Mouse (Mus musculus): ENCODE results near the gene Usp48. TPM values are rescaled to one million over a fixed set of nuclear protein-coding genes. Genes with fewer than 3 reads are reported as not detected.

Gene Usp48
- polyA plus RNA-seq, 1 experiment from 2014 or later = 72.4 TPM

- Histone ChIP-seq H3K36me3 (no peaks in the 10 kb centered on the region), H3K27ac (replicated peaks) (no peak overlapping the region), H3K27me3 (ENCODE audit: low read depth, poor library complexity, severe bottlenecking) (peaks cover 78% of the 10 kb centered on the region), H3K4me1 (peaks cover 33% of the 10 kb centered on the region), H3K9me3 (replicated peaks) (no peaks in the 10 kb centered on the region), H3K4me3 (no peak overlapping the region)
- WGBS = 51% methylated on average over 7 of the region's 7 CpGs
- DNase-seq (ENCODE audit: low spot score) = peak; percentile 60
Measured at GRCm38 (mm10) chr4:137682961-137683453, 89.5 kb downstream of the Usp48 start.

DNA sequence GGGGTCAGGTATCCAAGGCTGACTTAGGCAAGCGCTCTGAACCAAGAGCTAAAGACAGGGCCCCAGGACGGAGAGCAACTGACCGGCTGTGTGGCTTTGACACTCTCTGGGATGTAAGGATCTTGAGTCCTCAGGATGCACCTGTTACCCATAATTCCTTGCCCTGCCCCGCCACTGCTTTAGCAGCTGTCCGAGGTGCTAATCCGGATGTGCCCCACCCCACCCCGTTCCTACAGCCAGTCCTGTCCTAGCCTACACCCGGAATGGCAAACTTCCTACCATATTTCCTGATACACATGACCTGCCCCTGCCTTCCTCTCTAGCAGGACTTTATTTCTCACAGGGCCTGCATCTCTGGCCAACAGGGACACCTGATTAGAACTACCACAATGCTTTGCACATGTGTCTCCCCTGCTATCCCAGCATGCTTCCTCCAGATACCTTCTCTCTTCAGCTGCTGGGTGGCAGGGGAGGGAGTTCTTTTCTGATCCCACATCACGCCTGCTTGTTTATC, 91.3 kb downstream of the Usp48 start:
- DNase-seq (ENCODE audit: low spot score) = no peak
- peaks cover 63% of the 10 kb centered on the region for H3K27me3 ChIP-seq (ENCODE audit: low read depth, poor library complexity, severe bottlenecking)
- no peaks in the 10 kb centered on the region for H3K9me3 ChIP-seq (replicated peaks)
- no peaks in the 10 kb centered on the region for H3K36me3 ChIP-seq
- no peak overlapping the region for H3K4me3 ChIP-seq
- H3K4me1 ChIP-seq = peaks cover 33% of the 10 kb centered on the region
- WGBS = 32% methylated on average over 9 of the region's 9 CpGs
- no peak overlapping the region for H3K27ac ChIP-seq (replicated peaks)

DNA sequence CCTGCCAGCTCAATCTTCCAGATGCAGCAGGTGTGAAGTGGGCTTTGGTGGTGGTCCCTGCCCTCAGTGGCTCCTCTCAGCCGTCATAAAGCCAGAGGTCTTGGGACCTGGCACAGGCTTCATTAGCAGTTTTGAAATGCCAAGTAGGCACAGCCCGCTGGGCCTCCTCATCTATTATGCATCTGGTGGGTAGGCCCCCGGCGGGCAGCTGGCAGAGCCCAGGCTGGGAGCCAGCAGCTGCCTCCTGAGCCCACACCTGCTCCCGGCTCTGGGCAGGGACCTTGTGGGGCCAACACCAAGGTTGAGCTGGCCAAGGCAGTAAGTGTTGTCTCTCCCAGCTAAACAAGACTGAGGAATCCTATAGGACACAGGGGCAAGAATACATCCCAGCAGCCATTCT, 92.7 kb downstream of the Usp48 start:
- Histone ChIP-seq H3K4me1 (peaks cover 20% of the 10 kb centered on the region), H3K27ac (replicated peaks) (no peak overlapping the region), H3K4me3 (no peak overlapping the region), H3K9me3 (replicated peaks) (no peaks in the 10 kb centered on the region), H3K27me3 (ENCODE audit: low read depth, poor library complexity, severe bottlenecking) (peaks cover 49% of the 10 kb centered on the region), H3K36me3 (no peaks in the 10 kb centered on the region)
- WGBS = 87% methylated on average over 5 of the region's 5 CpGs
- DNase-seq (ENCODE audit: low spot score) = no peak

GRCm38 (mm10) chr4:137687234-137687825, 93.8 kb downstream of the Usp48 start:
- Histone ChIP-seq H3K36me3 (no peaks in the 10 kb centered on the region), H3K4me1 (peaks cover 11% of the 10 kb centered on the region; the same call in 1 of the 2 replicates)
- 86% methylated on average over 14 of the region's 14 CpGs for whole genome bisulfite sequencing

GRCm38 (mm10) chr4:137692107-137692902, 98.8 kb downstream of the Usp48 start:
- Histone ChIP-seq H3K27ac (replicated peaks) (no peak overlapping the region), H3K27me3 (ENCODE audit: low read depth, poor library complexity, severe bottlenecking) (no peaks in the 10 kb centered on the region), H3K9me3 (replicated peaks) (no peaks in the 10 kb centered on the region), H3K36me3 (no peaks in the 10 kb centered on the region), H3K4me1 (peaks cover 6% of the 10 kb centered on the region; the same call in 1 of the 2 replicates), H3K4me3 (no peak overlapping the region)
- DNase-seq (ENCODE audit: low spot score) = no peak
- 89% methylated on average over 10 of the region's 10 CpGs for WGBS

More at GRCm38 (mm10) chr4:137687234-137687825, 93.8 kb downstream of the Usp48 start:
- H3K9me3 ChIP-seq (replicated peaks) = no peaks in the 10 kb centered on the region
- no peak overlapping the region for H3K27ac ChIP-seq (replicated peaks)
- DNase-seq (ENCODE audit: low spot score) = no peak
- peaks cover 39% of the 10 kb centered on the region for H3K27me3 ChIP-seq (ENCODE audit: low read depth, poor library complexity, severe bottlenecking)
- H3K4me3 ChIP-seq = no peak overlapping the region

- Histone ChIP-seq H3K36me3 (no peaks in the 10 kb centered on the region), H3K4me1 (peaks cover 25% of the 10 kb centered on the region), H3K4me3 (no peak overlapping the region), H3K27me3 (ENCODE audit: low read depth, poor library complexity, severe bottlenecking) (no peaks in the 10 kb centered on the region), H3K27ac (replicated peaks) (no peak overlapping the region), H3K9me3 (replicated peaks) (no peaks in the 10 kb centered on the region)
- 84% methylated on average over 8 of the region's 8 CpGs for WGBS
- DNase-seq (ENCODE audit: low spot score) = no peak
Measured at GRCm38 (mm10) chr4:137695300-137695699, 101.7 kb downstream of the Usp48 start.

- no peaks in the 10 kb centered on the region for H3K27me3 ChIP-seq (ENCODE audit: low read depth, poor library complexity, severe bottlenecking)
- WGBS = 43% methylated on average over 4 of the region's 4 CpGs
- no peaks in the 10 kb centered on the region for H3K9me3 ChIP-seq (replicated peaks)
- H3K27ac ChIP-seq (replicated peaks) = no peak overlapping the region
- H3K4me1 ChIP-seq = peaks cover 25% of the 10 kb centered on the region
- no peak for DNase-seq (ENCODE audit: low spot score)
- H3K4me3 ChIP-seq = no peak overlapping the region
- H3K36me3 ChIP-seq = no peaks in the 10 kb centered on the region
Measured at GRCm38 (mm10) chr4:137695900-137696299, 102.3 kb downstream of the Usp48 start.

GRCm38 (mm10) chr4:137697156-137697885, 103.8 kb downstream of the Usp48 start:
- WGBS = 80% methylated on average over 13 of the region's 13 CpGs
- no peaks in the 10 kb centered on the region for H3K36me3 ChIP-seq
- no peaks in the 10 kb centered on the region for H3K27me3 ChIP-seq (ENCODE audit: low read depth, poor library complexity, severe bottlenecking)
- H3K27ac ChIP-seq (replicated peaks) = peak overlapping the region; percentile 49; the same call in 1 of the 2 replicates
- peaks cover 31% of the 10 kb centered on the region for H3K4me1 ChIP-seq
- no peak for DNase-seq (ENCODE audit: low spot score)
- no peak overlapping the region for H3K4me3 ChIP-seq
- no peaks in the 10 kb centered on the region for H3K9me3 ChIP-seq (replicated peaks)

GRCm38 (mm10) chr4:137698076-137698985, 104.8 kb downstream of the Usp48 start:
- Histone ChIP-seq H3K4me1 (peaks cover 31% of the 10 kb centered on the region), H3K36me3 (no peaks in the 10 kb centered on the region), H3K4me3 (no peak overlapping the region), H3K9me3 (replicated peaks) (no peaks in the 10 kb centered on the region), H3K27me3 (ENCODE audit: low read depth, poor library complexity, severe bottlenecking) (no peaks in the 10 kb centered on the region), H3K27ac (replicated peaks) (peak overlapping the region; percentile 42; the same call in 1 of the 2 replicates)
- DNase-seq (ENCODE audit: low spot score) = no peak
- WGBS = 94% methylated on average over 7 of the region's 7 CpGs

DNA sequence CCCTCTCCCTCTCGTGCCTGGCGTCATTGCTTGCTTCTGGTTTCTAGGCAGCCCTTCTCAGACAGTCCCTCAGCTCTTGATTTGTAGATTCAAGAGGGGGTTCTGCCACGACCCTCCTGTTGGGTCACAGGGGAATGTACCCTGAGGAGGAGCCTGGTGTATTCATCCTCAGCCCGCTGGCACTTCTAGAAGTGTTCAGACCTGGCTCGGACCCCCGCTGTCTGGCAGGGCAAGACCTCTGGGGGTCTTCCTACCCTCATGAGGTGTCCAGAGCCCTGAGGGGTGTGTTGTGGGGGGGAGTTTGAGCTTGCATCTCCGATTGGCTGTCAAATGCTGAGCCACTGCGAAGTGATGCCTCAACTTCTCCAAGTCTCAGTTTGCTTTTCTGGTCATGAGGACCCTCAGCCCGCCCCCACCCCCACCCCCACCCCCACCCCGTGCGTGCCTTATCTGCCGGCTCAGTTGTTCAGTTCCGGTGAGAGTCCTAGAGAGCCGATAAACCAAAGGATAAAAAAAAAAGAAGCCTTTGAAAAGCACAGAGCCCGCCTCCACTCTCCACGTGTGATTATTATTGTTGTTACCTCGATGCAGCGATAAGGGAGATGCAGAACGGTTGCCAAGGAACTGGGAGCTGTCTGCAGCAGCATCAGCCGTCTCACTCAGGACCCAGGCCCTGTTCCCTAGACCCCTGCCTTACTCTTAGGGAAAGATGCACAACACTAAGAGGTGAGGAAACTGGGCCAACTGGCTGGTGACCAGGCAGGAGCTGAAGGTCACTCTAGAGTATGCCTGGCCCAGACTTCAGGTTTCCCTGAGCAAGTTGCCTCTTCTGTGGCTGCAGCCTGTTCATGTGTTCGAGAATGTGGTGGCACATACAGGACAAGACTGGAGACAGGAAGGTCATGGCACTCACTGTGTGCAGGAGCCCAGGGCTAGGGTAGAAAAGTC, 106.0 kb downstream of the Usp48 start:
- Histone ChIP-seq H3K4me1 (peaks cover 37% of the 10 kb centered on the region), H3K36me3 (no peaks in the 10 kb centered on the region), H3K27ac (replicated peaks) (peak overlapping the region; percentile 42; the same call in 1 of the 2 replicates), H3K27me3 (ENCODE audit: low read depth, poor library complexity, severe bottlenecking) (no peaks in the 10 kb centered on the region), H3K9me3 (replicated peaks) (no peaks in the 10 kb centered on the region), H3K4me3 (no peak overlapping the region)
- 69% methylated on average over 21 of the region's 21 CpGs for WGBS
- DNase-seq (ENCODE audit: low spot score) = no peak

DNA sequence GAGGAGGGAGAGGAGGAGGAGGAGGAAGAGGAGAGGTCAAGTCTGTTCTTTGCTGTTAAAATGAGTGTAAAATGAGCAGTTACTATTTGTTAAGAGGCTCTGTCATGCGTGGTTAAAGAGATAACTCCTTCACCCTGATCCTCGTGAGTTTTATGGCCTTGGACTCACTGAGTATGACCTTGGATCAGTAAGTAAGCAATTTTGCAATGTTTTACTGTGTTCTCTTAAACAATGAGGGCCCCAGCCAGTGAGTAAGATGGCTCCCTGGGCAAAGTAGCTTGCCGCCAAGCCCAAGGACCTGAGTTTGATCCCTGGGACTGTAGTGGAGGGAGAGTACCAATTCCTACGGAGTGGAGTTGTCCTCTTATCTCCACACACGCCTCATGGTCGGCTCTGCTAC, 107.4 kb downstream of the Usp48 start:
- H3K27me3 ChIP-seq (ENCODE audit: low read depth, poor library complexity, severe bottlenecking) = peaks cover 4% of the 10 kb centered on the region; the same call in 1 of the 2 replicates
- no peak for DNase-seq (ENCODE audit: low spot score)
- no peaks in the 10 kb centered on the region for H3K9me3 ChIP-seq (replicated peaks)
- WGBS = 74% methylated on average over 6 of the region's 6 CpGs
- H3K27ac ChIP-seq (replicated peaks) = no peak overlapping the region
- no peak overlapping the region for H3K4me3 ChIP-seq
- no peaks in the 10 kb centered on the region for H3K36me3 ChIP-seq
- H3K4me1 ChIP-seq = peaks cover 48% of the 10 kb centered on the region
